Mouse (Mus musculus): Measurements from ENCODE around the gene Adam10.

Adam10 gene

GRCm38 (mm10) chr9:70675117-70675516, 3.7 kb upstream of the Adam10 start:
- no peak for DNase-seq

GRCm38 (mm10) chr9:70675961-70676360, 2.8 kb upstream of the Adam10 start:
- DNase-seq, result no peak

DNA sequence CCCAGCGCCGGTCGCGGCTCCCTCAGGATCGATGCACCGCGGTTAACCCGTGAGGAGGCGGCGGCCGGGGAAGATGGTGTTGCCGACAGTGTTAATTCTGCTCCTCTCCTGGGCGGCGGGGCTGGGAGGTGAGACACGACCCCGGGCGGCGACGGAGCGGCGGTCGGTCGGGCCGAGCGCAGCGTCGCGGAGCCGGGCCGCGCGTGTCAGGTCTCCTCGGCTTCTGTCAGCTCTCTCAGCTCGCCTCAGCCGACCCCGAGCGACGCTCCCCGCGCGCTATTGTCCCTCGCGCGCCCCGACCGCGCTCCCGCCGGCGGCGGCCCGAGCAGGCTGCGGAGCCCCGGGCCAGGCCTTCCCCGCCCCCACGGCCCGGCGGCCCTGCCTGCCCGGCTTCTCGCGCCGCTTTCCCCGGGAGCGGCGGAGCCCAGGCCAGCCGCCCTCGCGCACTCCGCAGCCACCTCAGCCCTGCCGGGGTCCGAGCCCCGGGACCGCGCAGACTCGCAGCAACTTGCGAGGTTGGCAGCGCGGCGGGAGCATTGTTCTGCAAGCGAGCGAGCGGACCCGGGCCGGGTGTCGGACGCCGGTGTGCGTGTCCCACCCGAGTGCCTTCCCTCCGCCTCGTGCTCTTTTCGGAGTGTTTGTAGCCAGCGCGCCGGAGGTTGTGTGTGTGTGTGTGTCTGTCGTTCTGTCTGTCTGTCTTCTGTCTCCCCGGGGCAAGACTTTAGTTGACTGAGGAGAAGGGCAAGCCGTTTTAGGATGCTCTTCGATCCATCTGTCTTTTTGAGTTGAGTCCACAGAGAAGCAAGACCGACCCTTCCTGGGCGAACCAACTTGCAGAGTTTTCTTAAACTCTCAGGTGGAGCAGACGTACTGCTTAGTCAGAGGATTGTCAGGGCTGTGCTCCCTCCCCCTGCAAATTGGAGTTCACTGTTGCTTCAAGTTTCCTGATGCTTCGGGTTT, 615 bp downstream of the Adam10 start:
- DNase-seq, result peak; percentile 73

GRCm38 (mm10) chr9:70682202-70682601, 3.4 kb downstream of the Adam10 start:
- no peak for DNase-seq

GRCm38 (mm10) chr9:70688301-70688968, 9.6 kb downstream of the Adam10 start:
- no peak for DNase-seq

GRCm38 (mm10) chr9:70689926-70690325, 11.1 kb downstream of the Adam10 start:
- no peak for DNase-seq

DNA sequence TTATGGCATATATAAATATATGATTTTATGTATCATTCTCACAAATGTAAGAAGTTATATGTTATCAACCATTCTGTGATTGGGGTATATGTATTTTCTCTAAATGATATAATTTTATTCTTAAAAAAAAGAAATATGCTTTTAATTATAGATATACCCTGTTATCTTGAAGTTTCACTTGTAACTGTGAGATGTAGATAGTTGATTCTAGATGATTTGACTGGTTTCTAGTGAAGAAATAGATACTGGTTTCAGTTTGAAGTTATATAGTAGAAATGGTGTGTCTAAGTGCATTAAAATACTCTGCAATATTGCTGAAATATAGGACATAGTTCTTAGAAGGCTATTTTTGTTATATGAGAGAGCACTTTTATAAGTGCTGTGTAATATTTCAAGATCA, 11.8 kb downstream of the Adam10 start:
- no peak for DNase-seq

- no peak for DNase-seq
These were observed 13.2 kb downstream of the Adam10 start for GRCm38 (mm10) chr9:70691772-70692693.

DNA sequence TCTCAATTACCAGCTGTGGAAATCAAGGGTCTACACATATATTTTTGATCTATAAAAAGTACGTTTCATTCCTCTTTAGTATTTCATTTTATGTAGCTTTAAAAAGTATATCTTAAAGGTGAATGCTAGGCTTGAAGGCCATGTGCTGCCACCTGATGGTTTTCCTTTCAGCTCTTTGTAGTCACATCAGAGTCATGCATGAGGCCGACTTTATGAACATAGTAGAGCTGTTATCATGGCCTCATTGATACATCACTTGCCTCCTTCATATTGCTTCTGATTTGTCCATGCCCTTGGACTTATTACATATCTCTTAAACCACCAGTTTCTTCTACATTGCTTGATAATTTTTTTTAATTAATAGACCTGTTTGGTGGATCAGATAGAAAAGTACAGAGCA, 16.9 kb downstream of the Adam10 start:
- DNase-seq, result no peak

- no peak for DNase-seq
These were observed 19.3 kb downstream of the Adam10 start for GRCm38 (mm10) chr9:70698090-70698489.

DNA sequence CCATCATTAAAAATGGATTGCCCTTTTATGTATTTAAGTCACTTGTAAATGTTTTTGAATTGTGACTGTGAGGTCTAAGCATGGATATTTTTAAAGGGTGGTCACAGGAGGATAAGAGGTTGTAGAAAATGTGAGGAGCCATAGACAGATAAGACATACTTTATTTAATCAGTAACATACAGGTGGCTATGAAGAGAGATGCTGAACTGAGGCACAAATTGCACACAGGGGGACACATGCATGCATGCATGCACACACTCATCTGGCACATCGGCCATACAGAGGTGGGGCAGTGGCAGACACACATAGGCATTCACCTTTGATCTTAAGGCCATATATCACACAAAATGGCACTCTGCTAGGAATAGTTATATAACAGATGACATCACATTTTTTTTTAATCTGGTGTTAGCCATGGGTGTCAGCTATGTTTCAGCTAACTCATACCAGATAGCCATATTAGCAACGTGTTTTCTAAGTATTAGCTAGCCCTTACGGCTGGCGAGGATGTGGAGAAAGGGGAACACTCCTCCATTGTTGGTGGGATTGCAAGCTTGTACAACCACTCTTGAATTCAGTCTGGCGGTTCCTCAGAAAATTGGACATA, 24.9 kb downstream of the Adam10 start:
- DNase-seq, result no peak

DNA sequence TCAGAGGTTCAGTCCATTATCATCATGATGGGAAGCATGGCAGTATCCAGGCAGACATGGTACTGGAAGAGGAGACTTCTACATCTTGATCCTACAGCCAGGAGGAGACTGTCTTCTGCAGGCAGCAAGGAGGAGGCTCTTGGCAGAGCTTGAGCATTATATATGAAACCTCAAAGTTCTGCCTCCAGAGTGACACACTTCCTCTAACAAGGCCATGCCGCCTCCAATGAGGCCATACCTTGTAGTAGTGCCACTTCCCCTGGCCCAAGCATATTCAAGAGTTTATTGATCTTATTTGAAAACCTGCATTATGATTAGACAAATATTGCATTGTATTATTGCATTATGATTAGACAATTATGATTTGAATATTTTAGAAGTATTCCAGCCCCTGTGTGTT, 27.6 kb downstream of the Adam10 start:
- DNase-seq, result no peak

- DNase-seq, result no peak
These were observed 50.7 kb downstream of the Adam10 start for GRCm38 (mm10) chr9:70729544-70729943.

DNA sequence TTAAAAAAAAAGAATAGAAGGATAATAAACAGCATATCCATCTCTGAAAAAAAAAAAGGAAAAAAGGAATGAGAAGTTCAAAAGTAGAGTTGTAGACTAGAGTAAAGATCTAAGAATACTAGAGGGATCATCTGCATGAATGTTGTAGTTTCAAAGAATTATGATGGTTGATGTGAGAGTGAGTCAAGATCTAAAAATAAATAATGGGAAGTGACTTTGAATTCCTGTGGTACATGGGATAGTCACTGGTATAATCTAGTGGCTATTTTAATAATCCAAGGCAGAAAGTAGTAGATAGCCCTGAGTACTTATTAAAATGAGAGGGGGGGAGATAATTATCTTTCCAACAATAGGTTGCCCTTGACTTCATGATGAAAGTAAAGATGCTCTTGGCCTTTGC, 52.3 kb downstream of the Adam10 start:
- DNase-seq, result no peak

DNA sequence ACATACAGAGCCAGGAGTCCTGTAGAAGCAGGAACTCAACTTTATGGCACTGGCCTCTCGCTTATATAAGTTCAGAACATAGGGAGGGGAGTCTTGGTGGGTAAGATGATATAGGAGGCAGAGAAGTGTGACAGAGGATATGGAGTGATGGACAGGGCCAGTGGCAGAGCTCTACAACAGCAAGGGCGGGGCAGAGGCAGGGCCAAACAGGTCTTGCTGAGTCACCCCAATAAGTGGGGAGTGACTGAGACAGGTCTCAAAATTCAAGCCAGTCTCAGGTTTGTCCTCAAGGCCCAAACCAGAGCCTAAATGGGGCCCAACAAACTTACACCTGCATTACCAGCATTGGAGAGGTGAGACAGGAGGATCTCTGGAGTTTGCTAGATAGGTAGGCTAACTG, 54.4 kb downstream of the Adam10 start:
- DNase-seq, result no peak

GRCm38 (mm10) chr9:70739998-70740397, 61.2 kb downstream of the Adam10 start:
- DNase-seq, result no peak

GRCm38 (mm10) chr9:70751504-70752222, 72.9 kb downstream of the Adam10 start:
- no peak for DNase-seq

GRCm38 (mm10) chr9:70760974-70761373, 82.2 kb downstream of the Adam10 start:
- DNase-seq, result no peak

DNA sequence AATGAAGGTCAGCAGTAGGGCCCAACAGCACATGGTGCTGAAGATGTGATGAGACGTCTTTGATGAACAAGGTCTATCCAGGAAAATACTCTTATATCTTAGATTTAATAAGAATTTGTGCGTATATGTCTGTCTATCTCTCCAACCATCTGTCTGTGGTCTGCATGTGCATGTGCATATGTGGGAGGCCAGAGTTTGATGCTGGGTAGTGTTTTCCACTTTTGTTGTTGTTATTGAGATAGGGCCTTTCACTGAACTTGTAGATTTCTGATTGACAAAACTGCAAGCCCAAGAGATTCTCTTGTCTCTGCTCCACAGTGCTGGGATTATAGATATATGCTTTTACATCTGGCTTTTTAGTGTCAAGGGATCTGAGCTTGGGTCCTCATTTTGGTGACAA, 96.7 kb downstream of the Adam10 start:
- DNase-seq, result no peak

DNA sequence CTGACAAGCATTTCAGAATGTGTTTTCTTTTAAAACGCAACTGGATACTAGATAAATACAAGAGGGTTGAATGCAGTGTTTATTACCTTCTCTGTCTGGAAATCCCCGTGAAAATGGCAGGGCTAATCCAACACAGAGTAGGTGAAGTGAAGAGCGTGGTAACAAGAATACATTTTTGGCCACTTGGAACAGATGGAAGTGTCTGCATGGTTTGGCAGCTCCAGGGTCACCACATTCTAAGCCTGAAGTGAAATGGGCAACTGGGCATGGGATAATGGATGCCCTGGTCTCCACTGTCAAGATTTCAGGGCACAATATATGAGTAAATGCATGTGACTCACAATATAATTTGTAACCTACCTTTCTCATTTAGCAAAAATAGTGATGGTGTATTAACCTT, 103.4 kb downstream of the Adam10 start:
- no peak for DNase-seq

GRCm38 (mm10) chr9:70788705-70789104, 109.9 kb downstream of the Adam10 start:
- no peak for DNase-seq

- peak; percentile 65 for DNase-seq
These were observed 111.8 kb downstream of the Adam10 start for GRCm38 (mm10) chr9:70790621-70791020.

All from kidney, postnatal 10 days (tissue).